Mouse (Mus musculus) neural tube, embryonic 14.5 days (tissue): ENCODE data around the gene Lpar5. TPM values are rescaled to one million over a fixed set of nuclear protein-coding genes. Genes with fewer than 3 reads are reported as not detected.

Source experiments
- ATAC-seq: fragments of 200-750 bp; cut with Nextera tagmentation; 2 replicates; pipeline ENCODE4 v1.8.0; 2017; ENCODE audit warnings: low read depth, mild to moderate bottlenecking, moderate TSS enrichment, moderate library complexity
- H3K27ac ChIP-seq: fragments of 300-500 bp; sonication (generic); 2 replicates; pipeline ENCODE4 v1.5.1; 2014; ENCODE audit warnings: low read depth, mild to moderate bottlenecking, control low read depth, low read length, moderate library complexity, mixed read lengths
- H3K27me3 ChIP-seq: fragments of 300-500 bp; sonication (generic); 2 replicates; pipeline ENCODE4 v1.6.1; 2014; ENCODE audit warnings: low read length; ENCODE audit not compliant: control insufficient read depth, insufficient read depth
- H3K36me3 ChIP-seq: fragments of 300-500 bp; sonication (generic); 2 replicates; pipeline ENCODE4 v1.6.1; 2014; ENCODE audit warnings: low read length, mixed read lengths; ENCODE audit not compliant: control insufficient read depth, insufficient read depth
- H3K4me1 ChIP-seq: fragments of 300-500 bp; sonication (generic); 2 replicates; pipeline ENCODE4 v1.6.1; 2014; ENCODE audit warnings: low read length; ENCODE audit not compliant: control insufficient read depth, insufficient read depth
- H3K4me2 ChIP-seq: fragments of 300-500 bp; sonication (generic); 2 replicates; pipeline ENCODE4 v1.6.1; 2014; ENCODE audit warnings: mild to moderate bottlenecking, low read depth, low read length, control low read depth
- H3K4me3 ChIP-seq: fragments of 300-500 bp; sonication (generic); 2 replicates; pipeline ENCODE4 v1.5.1; 2014; ENCODE audit warnings: low read depth, low read length, control low read depth, mixed read lengths
- H3K9ac ChIP-seq: fragments of 300-500 bp; sonication (generic); replicated peaks from 2 replicates; pipeline ENCODE4 v1.6.1; 2014; ENCODE audit warnings: low read depth, mild to moderate bottlenecking, control low read depth, low read length, mixed read lengths
- H3K9me3 ChIP-seq: fragments of 300-500 bp; sonication (generic); 2 replicates; pipeline ENCODE4 v1.6.1; 2016; ENCODE audit warnings: low read length; ENCODE audit not compliant: control insufficient read depth
- WGBS: fragments of 180-500 bp; shearing (Covaris S2); extraction: QIAGEN DNeasy Blood & Tissue Kit; methylation state at CpG from one replicate; pipeline ENCODE4 v1.1.7; 2014; 5-methylcytosine and 5-hydroxymethylcytosine counted together
- polyA plus RNA-seq: library from polyadenylated mRNA; unstranded; fragments of >200 nt; fragmentation: Nextera tagmentation; extraction: Ambion mirVana; gene quantifications from 2 replicates; pipeline ENCODE4 v1.2.1, GENCODE M21; 2014

Gene Lpar5
- polyA plus RNA-seq, 1 experiment from 2014 or later = 0.91 TPM

- Histone ChIP-seq H3K4me2 (peak overlapping the region; percentile 44), H3K27me3 (no peaks in the 10 kb centered on the region), H3K9ac (0 out of 2 replicates have a peak overlapping the region, but pooled peaks have one; percentile 37), H3K36me3 (no peaks in the 10 kb centered on the region), H3K4me1 (peaks cover 20% of the 10 kb centered on the region), H3K9me3 (no peaks in the 10 kb centered on the region), H3K27ac (peak overlapping the region; percentile 92), H3K4me3 (no peak overlapping the region)
- WGBS = 47% methylated on average over 10 of the region's 10 CpGs
- no peak; the same call in 1 of the 2 replicates for ATAC-seq
Measured at GRCm38 (mm10) chr6:125090341-125091085, 22.8 kb downstream of the Lpar5 start.

GRCm38 (mm10) chr6:125092372-125092771 lies 24.7 kb downstream of the Lpar5 start:
- Histone ChIP-seq H3K27me3 (no peaks in the 10 kb centered on the region; the same call in 1 of the 2 replicates), H3K4me1 (peaks cover 22% of the 10 kb centered on the region), H3K4me3 (no peak overlapping the region), H3K9me3 (no peaks in the 10 kb centered on the region), H3K27ac (no peak overlapping the region), H3K4me2 (no peak overlapping the region), H3K9ac (no peak overlapping the region), H3K36me3 (no peaks in the 10 kb centered on the region)
- no peak for ATAC-seq
- WGBS = 92% methylated on average over 5 of the region's 5 CpGs

GRCm38 (mm10) chr6:125094843-125095242 lies 27.1 kb downstream of the Lpar5 start:
- Histone ChIP-seq H3K4me1 (peaks cover 35% of the 10 kb centered on the region), H3K4me2 (no peak overlapping the region), H3K36me3 (peaks cover 10% of the 10 kb centered on the region), H3K9me3 (no peaks in the 10 kb centered on the region), H3K27ac (peak overlapping the region; percentile 91), H3K27me3 (no peaks in the 10 kb centered on the region; the same call in 1 of the 2 replicates), H3K4me3 (no peak overlapping the region), H3K9ac (no peak overlapping the region)
- 59% methylated on average over 3 of the region's 3 CpGs for WGBS
- ATAC-seq = no peak

DNA sequence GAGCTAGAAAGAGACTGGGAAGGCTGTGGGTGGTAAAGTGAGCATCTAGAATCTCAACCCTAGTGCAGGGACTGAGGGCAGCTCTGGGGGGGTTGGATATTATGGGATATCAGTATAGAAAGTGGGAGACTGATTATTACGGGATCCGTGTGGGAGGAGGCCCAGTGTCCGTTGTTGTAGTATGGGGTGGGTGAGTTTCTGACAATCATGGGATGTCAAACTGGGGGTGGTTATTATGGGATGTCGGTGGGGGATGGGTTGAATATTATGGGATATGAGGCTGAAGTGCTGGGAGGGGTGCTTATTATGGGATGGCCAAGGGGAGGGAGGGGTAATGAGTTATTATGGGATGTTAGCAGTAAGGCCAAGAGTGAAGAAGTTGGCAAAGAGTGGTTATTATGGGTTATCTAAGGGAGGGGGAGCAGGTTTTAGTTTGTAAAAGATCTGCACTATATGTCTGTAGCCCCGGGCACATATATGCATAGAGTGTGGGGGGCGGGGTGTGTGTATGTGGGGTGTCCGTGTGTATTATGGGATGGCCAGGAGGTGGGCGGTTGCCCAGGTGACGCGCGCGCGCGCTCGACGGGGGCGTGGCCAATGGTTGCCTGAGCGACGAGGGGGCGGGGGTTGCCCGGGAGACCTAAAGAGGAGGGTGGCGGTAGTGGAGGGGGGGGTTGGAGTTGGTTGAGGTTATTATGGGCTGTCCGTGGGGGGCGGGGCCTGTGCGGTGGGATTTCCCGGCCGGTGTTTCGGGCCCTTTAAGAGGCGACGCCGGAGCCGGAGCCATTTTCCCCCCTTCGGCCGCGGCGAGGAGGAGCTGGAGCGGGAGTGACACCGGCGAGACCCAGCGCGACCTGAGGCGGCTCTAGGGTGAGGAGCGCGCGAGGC lies 27.9 kb downstream of the Lpar5 start, which contains the start of gene Chd4:
Gene Chd4 (plus strand): TSS at position 591 of the 888 bp plus-strand sequence.
- ATAC-seq = peak; percentile 77
- H3K27me3 ChIP-seq = no peaks in the 10 kb centered on the region; the same call in 1 of the 2 replicates
- H3K9me3 ChIP-seq = no peaks in the 10 kb centered on the region
- peaks cover 27% of the 10 kb centered on the region for H3K4me1 ChIP-seq
- H3K9ac ChIP-seq = peak within 1 kb of the TSS; percentile 92
- H3K27ac ChIP-seq = peak within 1 kb of the TSS; percentile 91
- peaks cover 17% of the 10 kb centered on the region for H3K36me3 ChIP-seq
- 3% methylated on average over 34 of the region's 45 CpGs for WGBS
- peak within 1 kb of the TSS; percentile 91 for H3K4me2 ChIP-seq
- peak within 1 kb of the TSS; percentile 93 for H3K4me3 ChIP-seq

DNA sequence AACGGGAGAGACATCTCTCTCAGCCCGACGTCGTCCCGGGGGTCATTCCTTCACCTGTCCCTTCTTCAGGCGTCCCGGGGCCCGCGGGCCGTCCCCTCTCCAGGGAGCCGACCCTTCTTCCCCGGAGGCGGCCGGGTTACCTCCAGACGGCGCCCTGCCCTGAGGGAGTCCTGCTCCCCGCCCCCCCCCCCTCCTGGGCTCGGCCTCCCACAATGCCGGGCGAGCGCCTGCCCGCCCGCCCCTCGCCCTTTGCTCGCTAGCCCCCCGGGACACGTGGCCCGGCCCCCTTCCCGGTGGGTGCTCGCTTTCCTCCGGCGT lies 28.5 kb downstream of the Lpar5 start:
- ATAC-seq = no peak
- no peaks in the 10 kb centered on the region; the same call in 1 of the 2 replicates for H3K27me3 ChIP-seq
- H3K27ac ChIP-seq = peak overlapping the region; percentile 91
- H3K9me3 ChIP-seq = no peaks in the 10 kb centered on the region
- peak overlapping the region; percentile 92 for H3K9ac ChIP-seq
- H3K36me3 ChIP-seq = peaks cover 23% of the 10 kb centered on the region
- peak overlapping the region; percentile 91 for H3K4me2 ChIP-seq
- peaks cover 27% of the 10 kb centered on the region for H3K4me1 ChIP-seq
- WGBS = 2% methylated on average over 15 of the region's 32 CpGs
- H3K4me3 ChIP-seq = peak overlapping the region; percentile 93

DNA sequence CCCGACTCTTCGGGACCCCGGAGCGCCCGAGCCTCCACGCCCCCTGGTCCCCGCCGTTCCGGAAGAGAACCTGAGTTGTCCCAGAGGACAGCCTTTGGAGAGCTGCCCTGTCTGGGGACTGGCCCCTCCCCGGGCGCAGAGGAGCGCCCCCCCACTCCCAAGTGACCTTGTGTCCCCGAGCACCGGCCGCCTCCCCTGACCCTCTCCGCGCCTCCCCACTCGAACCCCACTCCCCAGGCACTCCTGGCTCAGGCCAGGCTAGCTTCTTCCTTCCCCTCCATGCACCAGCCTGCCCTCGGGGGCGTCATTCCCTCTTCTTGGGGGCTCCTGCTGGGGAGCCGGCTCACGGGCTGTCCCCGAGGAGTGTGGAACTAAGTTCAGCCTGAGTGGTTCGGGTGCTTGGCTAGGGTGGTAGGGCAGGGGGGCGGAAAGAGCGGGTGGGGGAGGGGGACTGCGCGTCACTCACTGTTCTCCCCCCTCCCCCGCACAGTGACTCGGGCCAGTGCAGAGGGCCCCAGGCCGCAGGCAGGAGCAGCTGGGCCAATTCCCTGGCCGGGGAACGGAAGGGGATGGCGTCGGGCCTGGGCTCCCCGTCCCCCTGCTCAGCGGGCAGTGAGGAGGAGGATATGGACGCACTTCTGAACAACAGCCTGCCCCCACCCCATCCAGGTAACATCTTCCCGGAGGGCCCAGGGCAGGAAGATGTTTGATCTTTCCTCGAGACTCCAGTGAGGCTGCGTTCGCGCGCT lies 29.1 kb downstream of the Lpar5 start:
- H3K4me2 ChIP-seq = peak overlapping the region; percentile 91
- H3K9ac ChIP-seq = peak overlapping the region; percentile 92
- 1% methylated on average over 31 of the region's 44 CpGs for WGBS
- H3K36me3 ChIP-seq = peaks cover 29% of the 10 kb centered on the region
- peak overlapping the region; percentile 93 for H3K4me3 ChIP-seq
- H3K4me1 ChIP-seq = peaks cover 27% of the 10 kb centered on the region
- no peaks in the 10 kb centered on the region for H3K9me3 ChIP-seq
- no peaks in the 10 kb centered on the region; the same call in 1 of the 2 replicates for H3K27me3 ChIP-seq
- peak; percentile 48 for ATAC-seq
- H3K27ac ChIP-seq = peak overlapping the region; percentile 91

GRCm38 (mm10) chr6:125097346-125097689 lies 29.6 kb downstream of the Lpar5 start:
- Histone ChIP-seq H3K27me3 (no peaks in the 10 kb centered on the region; the same call in 1 of the 2 replicates), H3K4me1 (peaks cover 27% of the 10 kb centered on the region), H3K36me3 (peaks cover 34% of the 10 kb centered on the region), H3K9ac (peak overlapping the region; percentile 92), H3K27ac (peak overlapping the region; percentile 91), H3K4me3 (peak overlapping the region; percentile 93), H3K9me3 (no peaks in the 10 kb centered on the region), H3K4me2 (peak overlapping the region; percentile 91)
- WGBS = under 1% methylated on average over 12 of the region's 12 CpGs
- peak; percentile 12; the same call in 1 of the 2 replicates for ATAC-seq

DNA sequence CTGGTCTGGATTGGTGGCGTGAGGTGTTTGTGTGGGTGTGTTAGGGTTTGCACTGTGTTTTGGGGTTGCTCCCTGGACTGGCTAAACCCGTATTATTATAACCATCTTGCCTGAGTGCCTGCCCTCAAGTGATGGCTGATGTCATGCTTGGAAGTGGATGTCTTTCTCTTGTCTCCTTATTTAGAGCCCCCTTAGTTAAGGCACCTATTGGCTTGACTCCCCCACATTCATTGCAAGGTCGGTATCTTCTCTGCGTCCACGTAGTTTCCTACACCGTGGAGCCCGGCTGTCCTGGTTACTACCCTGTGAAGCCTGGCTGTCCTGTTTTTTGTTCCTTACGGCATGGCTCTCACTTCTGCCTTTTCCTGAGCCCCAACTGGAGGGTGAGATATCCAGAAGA lies 30.2 kb downstream of the Lpar5 start:
- no peak overlapping the region for H3K27ac ChIP-seq
- peaks cover 27% of the 10 kb centered on the region for H3K4me1 ChIP-seq

More for the DNA sequence above, 30.2 kb downstream of the Lpar5 start:
- no peaks in the 10 kb centered on the region for H3K9me3 ChIP-seq
- peak overlapping the region; percentile 92 for H3K9ac ChIP-seq
- H3K4me2 ChIP-seq = peak overlapping the region; percentile 91
- no peak for ATAC-seq
- peaks cover 40% of the 10 kb centered on the region for H3K36me3 ChIP-seq
- peak overlapping the region; percentile 93 for H3K4me3 ChIP-seq
- 55% methylated on average over 8 of the region's 8 CpGs for WGBS
- no peaks in the 10 kb centered on the region; the same call in 1 of the 2 replicates for H3K27me3 ChIP-seq
